Mouse (Mus musculus): ENCODE data around the gene Hhatl.

GRCm38 (mm10) chr9:121765166-121765855 lies 27.0 kb downstream of the Hhatl start:
- no peak for TF ChIP-seq CTCF (IDR thresholded peaks at IDR 0.05; ENCODE audit: low read depth)
- TF ChIP-seq EP300 (optimal IDR thresholded peaks at IDR 0.05) = no peak
